Mouse (Mus musculus) stomach, embryonic 14.5 days (tissue): Measurements from ENCODE around the gene Cacna1g. TPM values are rescaled to one million over a fixed set of nuclear protein-coding genes. Genes with fewer than 3 reads are reported as not detected.

ENCODE experiments used
- ATAC-seq: fragments of 200-750 bp; cut with Nextera tagmentation; 2 replicates; pipeline ENCODE4 v1.8.0; 2017; ENCODE audit warnings: low read depth, moderate TSS enrichment; ENCODE audit not compliant: insufficient number of reproducible peaks, insufficient read depth, low FRiP score
- H3K27ac ChIP-seq: fragments of 300-500 bp; sonication (generic); 2 replicates; pipeline ENCODE4 v1.5.1; 2014; ENCODE audit warnings: mild to moderate bottlenecking, low read length, moderate library complexity, mixed read lengths
- H3K27me3 ChIP-seq: fragments of 300-500 bp; sonication (generic); 2 replicates; pipeline ENCODE4 v1.6.1; 2014; ENCODE audit warnings: low read length, control low read depth, mixed read lengths; ENCODE audit not compliant: control insufficient read depth, insufficient read depth
- H3K36me3 ChIP-seq: fragments of 300-500 bp; sonication (generic); 2 replicates; pipeline ENCODE4 v1.6.1; 2014; ENCODE audit warnings: mild to moderate bottlenecking, control low read depth, low read length, moderate library complexity, mixed read lengths; ENCODE audit not compliant: control insufficient read depth, insufficient read depth
- H3K4me1 ChIP-seq: fragments of 300-500 bp; sonication (generic); 2 replicates; pipeline ENCODE4 v1.6.1; 2014; ENCODE audit warnings: low read length, control low read depth, mixed read lengths; ENCODE audit not compliant: control insufficient read depth, insufficient read depth
- H3K4me2 ChIP-seq: fragments of 300-500 bp; sonication (generic); replicated peaks from 2 replicates; pipeline ENCODE4 v1.6.1; 2014; ENCODE audit warnings: low read depth, low read length, control low read depth
- H3K4me3 ChIP-seq: fragments of 300-500 bp; sonication (generic); 2 replicates; pipeline ENCODE4 v1.5.1; 2014; ENCODE audit warnings: low read depth, low read length, control low read depth
- H3K9ac ChIP-seq: fragments of 300-500 bp; sonication (generic); replicated peaks from 2 replicates; pipeline ENCODE4 v1.6.1; 2014; ENCODE audit warnings: low read depth, mild to moderate bottlenecking, control low read depth, low read length, moderate library complexity, mixed read lengths
- H3K9me3 ChIP-seq: fragments of 300-500 bp; sonication (generic); 2 replicates; pipeline ENCODE4 v1.6.1; 2016; ENCODE audit warnings: low read depth, low read length, control low read depth; ENCODE audit not compliant: control insufficient read depth
- WGBS: fragments of 180-500 bp; shearing (Covaris S2); extraction: QIAGEN DNeasy Blood & Tissue Kit; methylation state at CpG from one replicate; pipeline ENCODE4 v1.1.7; 2014; 5-methylcytosine and 5-hydroxymethylcytosine counted together
- polyA plus RNA-seq: library from polyadenylated mRNA; unstranded; fragments of >200 nt; fragmentation: Nextera tagmentation; extraction: Ambion mirVana; gene quantifications from 2 replicates; pipeline ENCODE4 v1.2.1, GENCODE M21; 2014

Gene Cacna1g
- polyA plus RNA-seq, 1 experiment from 2014 or later = 13.5 TPM

GRCm38 (mm10) chr11:94472916-94473706 lies 887 bp downstream of the Cacna1g start:
- H3K4me3 ChIP-seq = peak overlapping the region; percentile 81
- peak overlapping the region; percentile 79; the same call in 1 of the 2 replicates for H3K27ac ChIP-seq
- H3K27me3 ChIP-seq = peaks cover 6% of the 10 kb centered on the region; the same call in 1 of the 2 replicates
- H3K9ac ChIP-seq = peak overlapping the region; percentile 77
- H3K36me3 ChIP-seq = no peaks in the 10 kb centered on the region
- peaks cover 29% of the 10 kb centered on the region for H3K4me1 ChIP-seq
- ATAC-seq = peak; percentile 29; the same call in 1 of the 2 replicates
- no peaks in the 10 kb centered on the region for H3K9me3 ChIP-seq
- WGBS = 0% methylated on average over 31 of the region's 52 CpGs
- H3K4me2 ChIP-seq = peak overlapping the region; percentile 82

GRCm38 (mm10) chr11:94472585-94472915 lies 1.4 kb downstream of the Cacna1g start:
- Histone ChIP-seq H3K27ac (peak overlapping the region; percentile 0; the same call in 1 of the 2 replicates), H3K9me3 (no peaks in the 10 kb centered on the region), H3K4me3 (peak overlapping the region; percentile 81), H3K27me3 (peaks cover 6% of the 10 kb centered on the region; the same call in 1 of the 2 replicates), H3K36me3 (no peaks in the 10 kb centered on the region), H3K9ac (peak overlapping the region; percentile 77), H3K4me1 (peaks cover 35% of the 10 kb centered on the region), H3K4me2 (peak overlapping the region; percentile 82)
- no peak for ATAC-seq
- under 1% methylated on average over 15 of the region's 15 CpGs for WGBS

- peak overlapping the region; percentile 81 for H3K4me3 ChIP-seq
- 7% methylated on average over 16 of the region's 17 CpGs for WGBS
- H3K4me1 ChIP-seq = peaks cover 40% of the 10 kb centered on the region
- no peak overlapping the region for H3K27ac ChIP-seq
- H3K4me2 ChIP-seq = peak overlapping the region; percentile 82
- ATAC-seq = no peak
- no peaks in the 10 kb centered on the region for H3K36me3 ChIP-seq
- no peaks in the 10 kb centered on the region for H3K9me3 ChIP-seq
- peaks cover 6% of the 10 kb centered on the region; the same call in 1 of the 2 replicates for H3K27me3 ChIP-seq
- H3K9ac ChIP-seq = peak overlapping the region; percentile 77
Observed at GRCm38 (mm10) chr11:94471740-94472584, 2.0 kb downstream of the Cacna1g start.

- Histone ChIP-seq H3K36me3 (no peaks in the 10 kb centered on the region), H3K4me2 (no peak overlapping the region), H3K4me3 (no peak overlapping the region), H3K27me3 (peaks cover 6% of the 10 kb centered on the region; the same call in 1 of the 2 replicates), H3K9me3 (no peaks in the 10 kb centered on the region), H3K9ac (no peak overlapping the region), H3K27ac (peak overlapping the region; percentile 52; the same call in 1 of the 2 replicates), H3K4me1 (peaks cover 40% of the 10 kb centered on the region)
- no peak for ATAC-seq
- WGBS = 43% methylated on average over 7 of the region's 7 CpGs
Observed at GRCm38 (mm10) chr11:94470391-94470790, 3.6 kb downstream of the Cacna1g start.

- H3K4me2 ChIP-seq = 0 out of 2 replicates have a peak overlapping the region, but pooled peaks have one; percentile 14
- peak overlapping the region; percentile 68; the same call in 1 of the 2 replicates for H3K27ac ChIP-seq
- no peaks in the 10 kb centered on the region for H3K9me3 ChIP-seq
- H3K4me1 ChIP-seq = peaks cover 39% of the 10 kb centered on the region
- WGBS = 30% methylated on average over 9 of the region's 9 CpGs
- H3K4me3 ChIP-seq = no peak overlapping the region
- no peak for ATAC-seq
- no peaks in the 10 kb centered on the region for H3K27me3 ChIP-seq
- H3K9ac ChIP-seq = no peak overlapping the region
- H3K36me3 ChIP-seq = no peaks in the 10 kb centered on the region
Observed at GRCm38 (mm10) chr11:94469136-94470064, 4.6 kb downstream of the Cacna1g start.

- no peak; the same call in 1 of the 2 replicates for ATAC-seq
- Histone ChIP-seq H3K4me2 (0 out of 2 replicates have a peak overlapping the region, but pooled peaks have one; percentile 14), H3K9me3 (no peaks in the 10 kb centered on the region), H3K9ac (no peak overlapping the region), H3K36me3 (no peaks in the 10 kb centered on the region), H3K4me3 (no peak overlapping the region), H3K27me3 (no peaks in the 10 kb centered on the region), H3K27ac (no peak overlapping the region; the same call in 1 of the 2 replicates), H3K4me1 (peaks cover 39% of the 10 kb centered on the region)
- WGBS = 26% methylated on average over 4 of the region's 4 CpGs
Observed at GRCm38 (mm10) chr11:94468582-94469064, 5.4 kb downstream of the Cacna1g start.

- no peak for ATAC-seq
- H3K4me2 ChIP-seq = no peak overlapping the region
- no peak overlapping the region for H3K27ac ChIP-seq
- H3K27me3 ChIP-seq = no peaks in the 10 kb centered on the region
- WGBS = 87% methylated on average over 17 of the region's 17 CpGs
- H3K36me3 ChIP-seq = no peaks in the 10 kb centered on the region
- H3K9ac ChIP-seq = no peak overlapping the region
- no peak overlapping the region for H3K4me3 ChIP-seq
- peaks cover 36% of the 10 kb centered on the region for H3K4me1 ChIP-seq
- H3K9me3 ChIP-seq = no peaks in the 10 kb centered on the region
Observed at GRCm38 (mm10) chr11:94466333-94466855, 7.6 kb downstream of the Cacna1g start.
